Mouse (Mus musculus) left cerebral cortex, adult 9 months (tissue): ENCODE data around the gene AC124108.1.

ENCODE experiments used
- DNase-seq, 2 experiments: peaks; one replicate each; pipeline ENCODE4 v3.0.0; 2022; ENCODE audit warnings: low spot score in 2 of 2

The AC124108.1 gene

GRCm38 (mm10) chr1:132245010-132245409 lies 53.8 kb downstream of the AC124108.1 start:
- DNase-seq = no peak

- no peak for DNase-seq
These were observed 54.9 kb downstream of the AC124108.1 start for GRCm38 (mm10) chr1:132246137-132246536.

- DNase-seq = no peak
These were observed 55.4 kb downstream of the AC124108.1 start for GRCm38 (mm10) chr1:132246641-132247040.

GRCm38 (mm10) chr1:132254467-132254866 lies 63.2 kb downstream of the AC124108.1 start:
- no peak for DNase-seq
